Mouse (Mus musculus) lung, adult 18-20 months (tissue): ENCODE data around the gene Lpgat1.
A peak's percentile ranks its signal among the peaks of the same experiment; 100 is the strongest.

Source experiments
- DNase-seq, 2 experiments: peaks; one replicate each; pipeline ENCODE4 v3.0.0; 2022; ENCODE audit warnings: mixed read lengths in 2 of 2

The Lpgat1 gene

GRCm38 (mm10) chr1:191808688-191809223 lies 91.1 kb downstream of the Lpgat1 start:
- no peak for DNase-seq

GRCm38 (mm10) chr1:191811774-191812173 lies 94.1 kb downstream of the Lpgat1 start:
- DNase-seq = peak; percentile 66 to 77

- DNase-seq = peak in 1 of 2 experiments; percentile 9
These were observed 95.5 kb downstream of the Lpgat1 start for GRCm38 (mm10) chr1:191812949-191813691.

DNA sequence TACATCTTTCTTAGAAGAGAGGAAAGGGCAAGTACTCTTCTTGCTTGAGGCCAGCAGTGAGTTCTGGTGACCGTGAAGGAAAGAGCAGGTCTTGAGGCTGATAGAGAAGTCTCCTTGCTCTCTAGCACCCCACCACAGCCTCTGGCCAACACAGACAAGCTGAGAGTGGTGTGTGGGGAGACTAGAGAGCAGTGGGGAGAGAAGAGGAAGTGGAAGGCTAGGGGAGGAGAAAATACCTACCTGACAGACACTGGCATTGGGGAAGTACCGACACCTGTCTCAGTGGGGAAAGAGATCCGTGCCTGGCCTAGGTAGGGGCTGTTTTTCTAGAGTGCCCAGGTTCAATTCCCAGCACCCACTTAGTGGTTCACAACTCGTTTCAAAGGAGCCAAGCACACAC lies 96.6 kb downstream of the Lpgat1 start:
- no peak for DNase-seq

DNA sequence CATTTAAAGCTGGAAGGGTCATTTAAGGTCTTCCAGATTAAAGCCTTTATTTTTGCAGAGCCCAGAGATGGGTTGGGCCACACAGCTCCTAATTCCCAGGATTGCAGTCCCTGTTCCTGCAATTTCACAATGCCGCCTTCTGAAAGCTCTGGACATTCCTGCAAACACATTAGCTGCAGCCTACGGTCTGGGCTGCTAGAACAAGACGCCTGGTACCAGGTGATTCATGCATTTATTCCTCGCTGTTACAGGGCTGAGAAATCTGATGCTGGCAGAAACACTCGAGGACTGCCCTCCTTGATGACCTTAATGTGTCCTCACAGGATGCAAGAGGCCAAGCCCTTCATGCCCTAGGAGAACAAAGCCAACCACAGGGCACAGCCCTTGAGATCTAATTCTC lies 97.3 kb downstream of the Lpgat1 start:
- DNase-seq = peak in 1 of 2 experiments; percentile 44

- DNase-seq = no peak
These were observed 99.0 kb downstream of the Lpgat1 start for GRCm38 (mm10) chr1:191816596-191816995.

DNA sequence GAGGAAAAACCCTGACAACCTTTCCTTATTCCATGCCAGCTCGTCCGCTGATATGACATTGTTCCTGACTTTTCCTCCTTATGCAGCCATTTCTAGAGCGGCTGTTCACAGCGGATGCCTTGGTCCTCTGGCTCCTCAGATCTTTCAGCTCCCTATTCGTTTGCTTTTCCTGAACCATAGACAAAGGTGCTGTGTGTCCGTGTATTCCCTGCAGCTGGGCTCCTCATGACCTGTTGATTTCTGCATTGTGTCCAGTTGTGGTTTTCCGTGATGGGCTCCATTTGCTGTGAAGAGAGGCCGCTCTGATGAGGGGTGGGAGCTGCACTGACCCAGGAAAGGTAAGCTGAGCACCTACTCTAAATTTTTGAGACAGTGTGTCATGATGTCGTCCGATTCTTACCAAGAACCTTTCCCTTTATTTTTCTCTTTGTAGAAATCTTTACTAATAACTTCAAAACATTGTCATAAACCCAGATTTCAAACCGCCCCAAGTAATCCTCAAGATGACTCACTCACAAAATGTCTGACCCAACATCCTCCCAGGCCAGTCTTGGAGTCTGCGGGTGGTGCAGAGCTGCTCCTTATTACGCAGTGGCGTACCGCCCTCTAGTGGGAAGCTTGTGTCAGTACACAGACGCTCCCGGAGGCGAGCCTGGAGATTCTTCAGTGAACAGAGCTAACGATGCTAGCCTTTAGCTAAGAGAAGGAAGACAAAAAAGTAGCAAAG lies 99.9 kb downstream of the Lpgat1 start:
- DNase-seq = peak; percentile 83 to 84

- no peak for DNase-seq
These were observed 100.6 kb downstream of the Lpgat1 start for GRCm38 (mm10) chr1:191818145-191818631.

- no peak for DNase-seq
These were observed 101.4 kb downstream of the Lpgat1 start for GRCm38 (mm10) chr1:191819026-191819425.

DNA sequence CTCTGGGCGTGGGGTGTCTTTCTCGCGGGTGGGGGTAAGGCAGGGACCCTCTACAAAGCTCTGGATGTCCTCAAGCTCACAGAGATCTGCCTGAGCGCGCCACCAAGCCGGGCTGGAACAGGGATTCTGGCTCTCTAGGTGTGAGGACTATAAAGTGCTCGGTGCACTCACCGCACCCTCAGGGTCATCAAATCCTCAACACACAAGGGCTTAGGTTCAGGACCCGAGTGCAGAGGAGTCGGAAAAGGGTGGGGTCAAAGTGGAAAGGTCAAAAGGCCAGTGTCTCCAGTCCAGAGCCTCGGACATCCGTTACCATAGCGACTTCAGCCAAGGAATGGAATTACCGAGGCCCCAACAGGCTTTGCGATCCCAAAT lies 103.3 kb downstream of the Lpgat1 start:
- no peak for DNase-seq

DNA sequence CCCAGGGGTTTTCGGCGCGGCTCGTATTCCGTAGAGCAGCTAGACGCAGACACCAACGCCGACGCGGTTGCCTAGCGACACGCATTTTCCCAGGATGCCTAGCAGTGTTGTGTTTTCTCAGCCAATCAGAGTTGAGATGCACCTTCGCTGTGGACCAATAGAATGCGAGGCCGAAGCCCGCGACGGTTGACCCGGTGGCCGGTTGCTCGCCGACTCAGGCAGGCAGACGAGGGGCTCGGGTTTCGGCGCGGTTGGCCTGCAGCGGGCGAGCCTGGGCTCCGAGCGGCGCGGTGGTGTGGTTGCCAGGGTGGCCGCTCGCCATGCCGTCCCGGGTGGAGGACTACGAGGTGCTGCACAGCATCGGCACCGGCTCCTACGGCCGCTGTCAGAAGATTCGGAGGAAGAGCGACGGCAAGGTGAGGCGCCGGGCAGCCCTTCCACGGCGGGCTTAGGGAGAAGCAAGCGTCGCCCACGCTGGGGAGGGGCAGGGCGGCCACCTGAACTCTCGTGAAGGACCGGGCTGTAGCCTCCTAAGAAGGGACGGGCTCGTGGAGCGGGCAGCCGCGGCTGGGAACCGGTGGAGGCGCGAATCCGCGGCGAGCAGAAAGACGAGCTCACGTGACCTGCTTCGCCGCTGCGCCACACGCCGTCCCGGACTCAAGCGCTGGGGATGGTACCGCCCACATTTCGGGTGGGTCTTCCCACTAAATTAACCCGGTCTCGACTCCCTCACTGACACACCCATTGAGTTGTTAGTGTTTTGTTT lies 103.9 kb downstream of the Lpgat1 start, which contains the start of gene Nek2:
TSS of gene Nek2 (plus strand) at position 119 of the 766 bp plus-strand sequence.
- peak; percentile 95 to 97 for DNase-seq

GRCm38 (mm10) chr1:191829124-191829523 lies 111.5 kb downstream of the Lpgat1 start:
- no peak for DNase-seq

DNA sequence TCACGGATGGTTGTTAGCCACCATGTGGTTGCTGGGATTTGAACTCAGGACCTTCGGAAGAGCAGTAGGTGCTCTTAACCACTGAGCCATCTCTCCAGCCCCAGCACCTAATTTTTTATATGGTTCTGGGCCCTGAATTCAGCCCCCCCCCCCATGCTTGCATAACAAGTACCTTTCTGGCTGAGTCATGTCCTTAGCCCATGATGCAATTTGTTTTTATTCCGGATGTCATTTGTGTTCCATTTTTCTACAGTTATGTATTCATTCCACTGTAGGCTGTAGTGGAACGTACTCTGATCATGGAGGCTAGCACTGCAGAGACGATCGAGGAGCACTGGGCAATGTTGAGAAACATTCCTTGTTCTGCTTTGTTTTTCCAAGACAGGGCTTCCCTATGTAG lies 115.8 kb downstream of the Lpgat1 start:
- DNase-seq = no peak
